Mouse (Mus musculus) B cell, adult 67 days (primary cell): ENCODE data around the gene Mfsd4a. TPM values are rescaled to one million over a fixed set of nuclear protein-coding genes. Genes with fewer than 3 reads are reported as not detected.

Experiments
- total RNA-seq, 2 experiments: library from RNA; stranded (reverse); gene quantifications; 4 replicates each; pipeline ENCODE4 v1.2.4; 2023

Mfsd4a gene
- under 1 TPM in 1 of 2 experiments, not detected in 1; 0.17 TPM for total RNA-seq

GRCm38 (mm10) chr1:132067261-132068255 lies at the start of gene Mfsd4a:
Gene Mfsd4a (minus strand): TSS chr1:132068062.

GRCm38 (mm10) chr1:132007282-132007815 lies 60.5 kb downstream of the Mfsd4a start, which contains the start of gene Elk4:
Gene Elk4 (plus strand): TSS chr1:132007607.

Other genes with a start within 250 kb of the Mfsd4a start
- gene Slc41a1, start 240.6 kb downstream of the Mfsd4a start, total RNA-seq: 10 to 100 TPM; 49.2 to 54.4 TPM
- 10 to 100 TPM; 17.4 to 23.4 TPM for gene Rab29, start 200.8 kb downstream of the Mfsd4a start, total RNA-seq
- 10 to 100 TPM; 89.1 to 94.5 TPM for gene Nucks1, start 157.5 kb downstream of the Mfsd4a start, total RNA-seq
- 1 to 10 TPM in 1 of 2 experiments, under 1 TPM in 1; 0.92 to 1.0 TPM for gene Slc45a3, start 105.1 kb downstream of the Mfsd4a start, total RNA-seq
- 100 to 1,000 TPM; 330 to 333 TPM for gene Elk4, start 60.5 kb downstream of the Mfsd4a start, total RNA-seq
- gene Cdk18, start 71.6 kb upstream of the Mfsd4a start, total RNA-seq: under 1 TPM in 1 of 2 experiments, not detected in 1; 0.44 TPM
- gene Lemd1, start 123.4 kb upstream of the Mfsd4a start, total RNA-seq: not detected
- gene AC124108.1, start 123.4 kb upstream of the Mfsd4a start, total RNA-seq: not detected
- gene Gm10188, start 161.7 kb upstream of the Mfsd4a start, total RNA-seq: not detected
- under 1 TPM in 1 of 2 experiments, not detected in 1; 0.12 TPM for gene Klhdc8a, start 230.6 kb upstream of the Mfsd4a start, total RNA-seq
- 100 to 1,000 TPM; 128 to 132 TPM for gene Nuak2, start 248.1 kb upstream of the Mfsd4a start, total RNA-seq